Mouse (Mus musculus) forebrain, embryonic 15.5 days (tissue): Measurements from ENCODE around the gene Htra1. TPM values are rescaled to one million over a fixed set of nuclear protein-coding genes. Genes with fewer than 3 reads are reported as not detected.
A peak's percentile ranks its signal among the peaks of the same experiment; 100 is the strongest.

ENCODE experiments used
- ATAC-seq: fragments of 200-750 bp; cut with Nextera tagmentation; replicated peaks from 2 replicates; pipeline ENCODE4 v1.8.0; 2017; ENCODE audit warnings: mild to moderate bottlenecking, moderate TSS enrichment, moderate library complexity
- H3K27ac ChIP-seq: fragments of 300-500 bp; sonication (generic); replicated peaks from 2 replicates; pipeline ENCODE4 v1.5.1; 2015; ENCODE audit warnings: mild to moderate bottlenecking, inconsistent platforms
- H3K27me3 ChIP-seq: fragments of 300-500 bp; sonication (generic); 2 replicates; pipeline ENCODE4 v1.6.1; 2015; ENCODE audit warnings: inconsistent platforms
- H3K36me3 ChIP-seq: fragments of 300-500 bp; sonication (generic); 2 replicates; pipeline ENCODE4 v1.6.1; 2015; ENCODE audit warnings: mild to moderate bottlenecking, inconsistent platforms
- H3K4me1 ChIP-seq: fragments of 300-500 bp; sonication (generic); 2 replicates; pipeline ENCODE4 v1.6.1; 2015; ENCODE audit warnings: inconsistent platforms
- H3K4me2 ChIP-seq: fragments of 300-500 bp; sonication (generic); replicated peaks from 2 replicates; pipeline ENCODE4 v1.6.1; 2015; ENCODE audit warnings: mild to moderate bottlenecking, inconsistent platforms
- H3K4me3 ChIP-seq: fragments of 300-500 bp; sonication (generic); 2 replicates; pipeline ENCODE4 v1.5.1; 2015; ENCODE audit warnings: mild to moderate bottlenecking, inconsistent platforms
- H3K9ac ChIP-seq: fragments of 300-500 bp; sonication (generic); replicated peaks from 2 replicates; pipeline ENCODE4 v1.6.1; 2015; ENCODE audit warnings: mild to moderate bottlenecking, inconsistent platforms
- H3K9me3 ChIP-seq: fragments of 300-500 bp; sonication (generic); 2 replicates; pipeline ENCODE4 v1.6.1; 2016; ENCODE audit warnings: inconsistent platforms
- WGBS: fragments of 180-500 bp; shearing (Covaris S2); methylation state at CpG from one replicate; pipeline ENCODE4 v1.1.7; 2015; ENCODE audit warnings: mixed read lengths; 5-methylcytosine and 5-hydroxymethylcytosine counted together
- polyA plus RNA-seq: library from polyadenylated mRNA; unstranded; fragments of >200 nt; fragmentation: Nextera tagmentation; extraction: Ambion mirVana; gene quantifications from 2 replicates; pipeline ENCODE4 v1.2.1, GENCODE M21; 2015

The Htra1 gene
- polyA plus RNA-seq, 1 experiment from 2014 or later, result 23.6 TPM

DNA sequence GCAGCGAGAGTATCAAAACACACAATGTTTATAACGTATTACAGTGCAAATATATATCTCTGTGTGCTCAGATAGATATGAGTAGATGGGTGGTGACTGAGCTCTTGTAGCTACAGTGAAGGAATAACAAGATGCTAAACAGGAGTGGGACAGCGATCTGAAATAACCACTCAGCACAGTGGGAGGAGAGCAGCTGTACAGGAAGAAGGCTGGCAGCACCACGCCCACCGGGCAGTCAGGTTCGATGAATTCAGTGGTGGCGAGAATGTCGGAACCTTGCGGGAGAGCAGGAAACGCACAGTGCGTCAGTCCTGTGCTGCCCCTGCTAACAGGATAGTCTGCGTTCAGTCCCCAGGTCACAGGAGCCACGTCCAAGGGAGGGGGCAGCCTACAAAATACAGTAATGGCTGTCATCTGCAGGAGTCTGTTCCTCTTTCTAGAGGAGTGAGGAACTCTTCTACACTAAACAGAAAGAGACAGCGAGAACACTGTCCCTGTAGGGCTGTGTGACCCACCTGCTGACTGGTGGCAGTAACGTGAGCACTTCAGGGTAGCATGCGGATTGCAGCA lies 32.3 kb upstream of the Htra1 start:
- H3K36me3 ChIP-seq, result peaks cover 13% of the 10 kb centered on the region; the same call in 1 of the 2 replicates
- no peak for ATAC-seq
- H3K4me2 ChIP-seq, result no peak overlapping the region
- 88% methylated on average over 16 of the region's 16 CpGs for WGBS
- H3K27ac ChIP-seq, result no peak overlapping the region
- no peak overlapping the region for H3K9ac ChIP-seq
- H3K4me3 ChIP-seq, result no peak overlapping the region
- H3K27me3 ChIP-seq, result no peaks in the 10 kb centered on the region
- no peaks in the 10 kb centered on the region for H3K9me3 ChIP-seq
- no peaks in the 10 kb centered on the region for H3K4me1 ChIP-seq

DNA sequence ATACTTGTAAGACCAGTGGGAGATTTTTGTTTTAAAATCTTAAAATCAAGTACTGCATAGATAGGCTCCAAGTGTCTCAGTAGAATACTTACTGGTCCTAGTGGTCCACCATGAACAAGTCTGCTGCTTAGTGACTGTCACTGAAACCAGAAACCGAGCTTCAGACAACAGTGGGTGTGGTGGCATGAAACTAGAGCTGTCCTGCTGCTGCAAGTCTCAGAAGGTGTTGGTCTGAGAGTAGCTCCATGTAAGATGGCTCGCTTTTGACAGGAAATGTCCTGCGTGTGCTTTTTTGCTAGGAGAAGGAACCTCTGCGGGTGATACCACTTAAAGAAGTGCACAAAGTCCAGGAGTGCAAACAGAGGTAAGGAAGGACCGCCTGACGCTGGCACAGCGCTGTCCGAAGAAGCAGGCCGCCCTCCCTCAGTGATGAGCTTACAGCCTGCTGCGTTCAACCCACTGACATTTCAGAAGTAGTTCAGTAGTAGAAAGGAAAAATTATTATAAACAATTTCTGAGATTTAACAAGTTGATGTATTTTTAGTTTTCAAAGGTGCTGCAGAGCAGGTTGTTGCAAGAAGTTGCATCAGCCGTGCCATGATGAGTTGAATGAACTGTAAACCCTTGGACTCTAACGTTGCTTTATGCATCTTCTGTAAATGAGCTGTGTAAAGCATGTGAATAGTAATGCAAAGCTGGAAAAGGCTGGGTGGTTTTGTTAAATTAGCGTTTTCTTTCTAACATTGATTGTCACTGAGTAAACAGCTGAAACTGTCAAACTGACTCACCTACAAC lies 31.1 kb upstream of the Htra1 start:
- Histone ChIP-seq H3K9ac (no peak overlapping the region), H3K4me3 (no peak overlapping the region), H3K9me3 (no peaks in the 10 kb centered on the region), H3K27ac (no peak overlapping the region), H3K36me3 (peaks cover 18% of the 10 kb centered on the region), H3K4me1 (no peaks in the 10 kb centered on the region), H3K4me2 (no peak overlapping the region), H3K27me3 (no peaks in the 10 kb centered on the region)
- no peak for ATAC-seq
- WGBS, result 91% methylated on average over 13 of the region's 13 CpGs

DNA sequence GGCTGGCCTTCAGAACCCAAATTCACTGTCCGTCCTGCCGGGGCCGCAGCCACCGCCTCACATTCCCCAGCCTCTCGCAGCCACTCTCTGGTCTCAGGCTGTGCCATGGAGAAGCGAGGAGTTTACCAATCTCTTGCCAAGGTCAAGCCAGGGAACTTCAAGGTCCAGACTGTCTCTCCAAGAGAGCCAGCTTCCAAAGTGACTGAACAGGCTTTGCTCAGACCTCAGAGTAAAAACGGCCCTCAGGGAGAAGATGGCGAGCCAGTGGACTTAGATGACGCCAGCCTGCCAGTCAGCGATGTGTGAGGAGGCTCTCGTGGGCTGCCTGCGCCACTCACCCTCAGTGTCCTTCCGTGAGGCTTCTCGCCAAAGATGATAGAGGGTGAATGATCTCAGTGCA lies 25.1 kb upstream of the Htra1 start:
- WGBS, result 94% methylated on average over 14 of the region's 14 CpGs
- H3K27ac ChIP-seq, result no peak overlapping the region
- H3K4me1 ChIP-seq, result no peaks in the 10 kb centered on the region
- H3K27me3 ChIP-seq, result no peaks in the 10 kb centered on the region
- no peak overlapping the region for H3K4me2 ChIP-seq
- H3K4me3 ChIP-seq, result no peak overlapping the region
- no peaks in the 10 kb centered on the region for H3K9me3 ChIP-seq
- H3K36me3 ChIP-seq, result peaks cover 14% of the 10 kb centered on the region
- no peak for ATAC-seq
- no peak overlapping the region for H3K9ac ChIP-seq

DNA sequence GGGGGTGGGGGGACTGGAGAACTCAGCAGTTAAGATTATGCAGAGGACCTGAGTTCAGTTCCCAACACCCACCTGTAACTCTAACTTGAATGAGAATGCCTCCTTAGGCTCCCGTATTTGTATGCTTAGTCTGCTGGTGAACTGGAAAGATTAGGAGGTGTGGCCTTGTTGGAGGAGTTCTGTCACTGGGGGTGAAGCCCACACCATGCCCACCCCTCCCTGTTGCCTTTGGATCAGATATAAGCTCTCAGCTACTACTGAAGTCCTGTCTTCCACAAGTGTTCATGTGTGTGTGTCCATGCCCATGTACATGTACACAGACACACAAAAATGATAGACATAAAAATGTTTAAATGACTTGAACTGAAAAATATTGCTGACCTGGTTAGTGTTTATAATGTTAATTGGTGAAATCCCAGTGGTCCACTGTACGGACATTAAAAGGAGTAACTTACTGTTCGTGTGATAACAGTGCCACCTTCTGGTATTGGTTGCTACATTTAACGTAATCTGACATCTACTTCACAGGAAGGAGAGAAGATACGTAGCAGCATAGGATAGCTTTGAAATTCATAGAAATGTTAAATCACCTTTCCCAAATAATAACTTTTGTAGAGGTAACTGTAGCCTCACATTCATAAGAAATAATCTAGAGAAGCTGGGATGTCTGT lies 21.1 kb upstream of the Htra1 start:
- ATAC-seq, result no peak
- H3K4me1 ChIP-seq, result no peaks in the 10 kb centered on the region
- no peaks in the 10 kb centered on the region for H3K27me3 ChIP-seq
- WGBS, result 47% methylated on average over 5 of the region's 5 CpGs
- no peak overlapping the region for H3K4me3 ChIP-seq
- H3K9me3 ChIP-seq, result no peaks in the 10 kb centered on the region
- no peak overlapping the region for H3K4me2 ChIP-seq
- H3K9ac ChIP-seq, result no peak overlapping the region
- H3K36me3 ChIP-seq, result peaks cover 5% of the 10 kb centered on the region; the same call in 1 of the 2 replicates
- no peak overlapping the region for H3K27ac ChIP-seq

DNA sequence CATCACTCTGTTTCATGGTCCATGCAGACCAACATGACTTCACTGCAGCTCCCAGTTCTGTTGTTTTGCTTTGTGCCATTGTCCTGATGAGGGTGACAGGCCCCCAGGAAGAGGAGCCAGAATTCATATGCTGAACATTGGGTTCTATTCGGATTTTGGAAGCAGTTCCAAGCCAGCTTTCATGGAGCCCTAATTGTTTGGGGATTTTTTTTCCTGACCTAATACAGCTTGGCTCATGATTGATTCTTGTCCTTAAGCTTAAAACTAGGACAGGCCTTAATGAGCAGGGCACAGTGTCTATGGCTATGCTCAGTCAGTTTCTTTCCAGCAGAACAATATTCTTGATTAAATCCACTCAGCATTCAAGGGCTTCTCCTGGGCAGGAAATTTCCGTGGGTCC lies 17.7 kb upstream of the Htra1 start:
- no peaks in the 10 kb centered on the region for H3K9me3 ChIP-seq
- no peak overlapping the region for H3K27ac ChIP-seq
- H3K27me3 ChIP-seq, result no peaks in the 10 kb centered on the region
- 23% methylated on average over 2 of the region's 2 CpGs for WGBS
- no peak for ATAC-seq
- no peaks in the 10 kb centered on the region for H3K4me1 ChIP-seq
- no peak overlapping the region for H3K9ac ChIP-seq
- H3K4me2 ChIP-seq, result no peak overlapping the region
- H3K4me3 ChIP-seq, result no peak overlapping the region
- no peaks in the 10 kb centered on the region for H3K36me3 ChIP-seq

DNA sequence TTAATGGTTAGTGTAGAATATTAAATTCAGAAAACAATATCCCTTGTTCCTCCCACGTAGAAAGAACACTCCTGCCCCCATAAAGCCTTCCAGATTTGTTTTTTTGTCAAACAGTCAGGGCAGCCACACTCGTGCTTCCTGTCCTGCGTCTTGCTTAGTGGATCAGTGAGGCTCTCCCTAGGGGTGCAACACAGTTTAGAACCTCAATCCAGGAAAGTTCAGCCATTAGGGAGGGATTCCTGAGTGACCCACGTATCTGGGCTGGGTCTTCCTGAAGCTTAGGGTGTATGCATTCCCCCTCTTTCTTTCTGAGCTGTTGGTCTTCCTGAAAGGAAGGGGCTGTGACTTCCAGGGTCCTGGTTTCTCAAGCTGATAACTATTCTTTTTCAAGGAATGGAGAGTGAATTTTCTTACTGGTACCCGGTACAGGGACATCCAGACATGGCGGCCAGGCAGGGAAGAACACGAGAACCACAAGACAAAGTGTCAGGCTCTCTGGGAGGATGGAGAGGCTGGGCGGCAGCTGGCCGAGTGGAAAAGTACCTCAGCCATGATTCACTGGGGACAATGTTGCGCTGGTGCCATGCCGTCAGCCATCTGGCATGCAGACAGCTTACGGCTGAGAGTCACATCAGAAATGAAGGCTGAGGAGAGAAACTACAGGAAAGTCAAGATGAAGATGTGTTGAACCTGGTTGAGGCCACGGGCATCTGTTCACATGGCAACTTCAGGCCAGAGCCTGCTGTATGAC lies 12.8 kb upstream of the Htra1 start:
- H3K4me2 ChIP-seq, result no peak overlapping the region
- H3K9me3 ChIP-seq, result no peaks in the 10 kb centered on the region
- H3K27ac ChIP-seq, result no peak overlapping the region
- ATAC-seq, result no peak
- H3K36me3 ChIP-seq, result no peaks in the 10 kb centered on the region
- no peak overlapping the region for H3K9ac ChIP-seq
- H3K4me3 ChIP-seq, result no peak overlapping the region
- WGBS, result 75% methylated on average over 13 of the region's 13 CpGs
- no peaks in the 10 kb centered on the region for H3K4me1 ChIP-seq
- H3K27me3 ChIP-seq, result no peaks in the 10 kb centered on the region

DNA sequence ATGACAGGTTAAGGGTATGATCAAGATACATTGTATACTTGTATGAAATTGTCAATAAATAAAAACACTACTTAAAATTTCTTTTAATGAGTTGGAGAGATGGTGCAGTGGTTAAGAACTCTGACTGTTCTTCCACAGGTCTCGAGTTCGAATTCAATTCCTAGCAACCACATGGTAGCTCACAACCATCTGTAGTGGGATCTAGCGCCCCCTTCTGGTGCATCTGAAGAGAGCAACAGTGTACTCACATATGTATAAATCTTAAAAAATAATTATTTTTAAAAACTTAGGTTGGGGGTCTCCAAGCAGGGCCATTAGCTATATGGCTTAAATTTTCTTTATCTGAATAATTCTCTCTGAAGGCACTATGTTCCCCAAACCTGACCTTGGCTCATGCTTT lies 5.5 kb upstream of the Htra1 start:
- no peak overlapping the region for H3K4me2 ChIP-seq
- WGBS, result 62% methylated on average over 3 of the region's 3 CpGs
- ATAC-seq, result no peak
- H3K36me3 ChIP-seq, result no peaks in the 10 kb centered on the region
- no peaks in the 10 kb centered on the region for H3K9me3 ChIP-seq
- H3K9ac ChIP-seq, result no peak overlapping the region
- no peak overlapping the region for H3K27ac ChIP-seq
- peaks cover 3% of the 10 kb centered on the region for H3K4me1 ChIP-seq
- no peak overlapping the region for H3K4me3 ChIP-seq
- H3K27me3 ChIP-seq, result peaks cover 24% of the 10 kb centered on the region

DNA sequence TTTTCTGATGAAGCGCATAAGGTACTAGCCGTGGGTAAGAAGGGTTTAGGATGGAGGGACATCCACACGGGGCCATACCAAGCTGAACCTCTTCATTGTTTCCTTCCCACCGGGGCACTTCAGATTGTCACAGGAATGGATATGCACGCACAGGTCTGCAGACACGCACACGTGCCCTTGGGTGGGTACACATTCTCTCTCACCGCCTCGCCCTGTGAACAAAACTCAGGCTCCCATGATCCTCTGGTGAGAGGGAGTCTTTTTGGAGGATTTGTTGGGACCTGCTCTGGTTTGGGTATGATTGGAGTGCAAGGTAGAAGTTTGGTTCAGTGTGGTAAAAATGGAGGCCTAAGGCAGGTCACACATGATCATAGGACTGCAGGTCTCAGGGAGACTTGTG lies 3.0 kb upstream of the Htra1 start:
- no peak for ATAC-seq
- Histone ChIP-seq H3K27me3 (peaks cover 48% of the 10 kb centered on the region), H3K27ac (no peak overlapping the region), H3K4me1 (peaks cover 20% of the 10 kb centered on the region), H3K4me3 (no peak overlapping the region), H3K4me2 (no peak overlapping the region), H3K9ac (no peak overlapping the region), H3K9me3 (no peaks in the 10 kb centered on the region), H3K36me3 (no peaks in the 10 kb centered on the region)
- 83% methylated on average over 9 of the region's 9 CpGs for WGBS

DNA sequence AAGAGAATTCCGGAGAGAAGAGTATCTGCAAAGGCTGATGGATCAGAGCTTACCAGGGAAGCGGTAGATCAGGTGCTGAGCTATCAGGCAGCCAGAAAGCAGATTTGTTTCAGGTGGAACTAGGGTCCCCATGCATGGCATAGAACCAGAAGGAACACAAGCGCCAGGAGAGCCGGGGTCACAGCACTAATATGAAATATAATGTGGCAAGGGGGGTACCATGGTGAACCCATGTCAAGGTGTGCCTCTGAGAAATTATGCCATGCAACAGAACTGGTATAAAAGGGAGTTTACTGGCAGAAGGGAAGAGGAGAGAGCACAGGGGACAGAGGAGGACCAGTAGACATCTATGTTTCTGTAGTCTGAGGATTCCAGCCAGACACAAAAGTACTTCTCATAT lies 1.3 kb upstream of the Htra1 start:
- Histone ChIP-seq H3K9me3 (no peaks in the 10 kb centered on the region), H3K4me1 (peaks cover 20% of the 10 kb centered on the region), H3K4me3 (no peak overlapping the region), H3K27me3 (peaks cover 60% of the 10 kb centered on the region), H3K27ac (no peak overlapping the region), H3K4me2 (no peak overlapping the region), H3K36me3 (no peaks in the 10 kb centered on the region), H3K9ac (no peak overlapping the region)
- ATAC-seq, result no peak
- 88% methylated on average over 4 of the region's 4 CpGs for WGBS

DNA sequence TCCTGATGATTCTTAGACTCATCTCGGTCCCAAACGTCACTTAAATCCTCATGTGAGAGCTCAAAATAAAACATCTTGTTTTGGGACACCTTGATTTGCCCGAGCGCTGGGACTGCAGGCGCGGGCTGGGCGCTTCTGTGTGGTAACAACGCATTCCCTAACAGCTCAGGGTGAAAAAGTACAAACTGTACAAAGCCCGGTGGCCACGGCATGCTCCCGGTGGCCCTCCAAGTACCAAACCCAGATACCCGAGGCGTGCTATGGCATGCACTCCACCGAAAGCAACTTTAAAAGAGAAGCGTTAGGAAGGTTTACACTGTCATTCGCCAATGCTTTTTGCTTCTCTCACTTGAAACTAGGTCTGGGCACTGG lies 504 bp upstream of the Htra1 start:
- ATAC-seq, result no peak
- Histone ChIP-seq H3K4me2 (peak overlapping the region; percentile 79), H3K9ac (0 out of 2 replicates have a peak overlapping the region, but pooled peaks have one; percentile 38), H3K9me3 (no peaks in the 10 kb centered on the region), H3K27ac (no peak overlapping the region), H3K27me3 (peaks cover 61% of the 10 kb centered on the region), H3K4me1 (peaks cover 20% of the 10 kb centered on the region), H3K36me3 (no peaks in the 10 kb centered on the region), H3K4me3 (peak overlapping the region; percentile 55)
- 14% methylated on average over 16 of the region's 16 CpGs for WGBS

DNA sequence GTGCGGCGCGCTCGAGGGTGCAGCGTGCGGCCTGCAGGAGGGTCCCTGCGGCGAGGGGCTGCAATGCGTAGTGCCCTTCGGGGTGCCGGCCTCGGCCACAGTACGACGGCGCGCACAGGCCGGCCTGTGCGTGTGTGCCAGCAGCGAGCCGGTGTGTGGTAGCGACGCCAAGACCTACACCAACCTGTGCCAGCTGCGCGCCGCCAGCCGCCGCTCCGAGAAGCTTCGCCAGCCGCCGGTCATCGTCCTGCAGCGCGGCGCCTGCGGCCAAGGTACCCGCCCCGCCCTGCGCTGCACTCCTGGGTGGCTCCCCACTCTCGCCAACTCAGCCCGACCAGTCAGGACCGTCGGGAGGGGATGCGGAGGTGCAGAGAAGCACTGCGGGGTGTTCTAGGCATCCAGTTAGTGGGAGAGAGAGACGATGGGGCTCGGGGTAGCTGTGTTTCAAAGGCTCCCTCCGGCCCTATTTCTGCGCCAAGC lies 601 bp downstream of the Htra1 start:
- Histone ChIP-seq H3K27ac (no peak overlapping the region), H3K4me3 (peak overlapping the region; percentile 55), H3K9ac (peak overlapping the region; percentile 38), H3K4me2 (peak overlapping the region; percentile 79), H3K4me1 (peaks cover 20% of the 10 kb centered on the region), H3K9me3 (no peaks in the 10 kb centered on the region), H3K27me3 (peaks cover 61% of the 10 kb centered on the region), H3K36me3 (no peaks in the 10 kb centered on the region)
- under 1% methylated on average over 44 of the region's 49 CpGs for WGBS
- ATAC-seq, result peak; percentile 49
